Mouse (Mus musculus): ENCODE measurements around the gene Sec14l2. TPM values are rescaled to one million over a fixed set of nuclear protein-coding genes. Genes with fewer than 3 reads are reported as not detected.
"Not testable (repeated sequence)": the region's sequence is repeated elsewhere in the genome, so short reads cannot be mapped to it uniquely, and the experiment has no call there.

Sec14l2 gene
- total RNA-seq, 2 experiments from 2014 or later: 16.4 to 33.8 TPM

DNA sequence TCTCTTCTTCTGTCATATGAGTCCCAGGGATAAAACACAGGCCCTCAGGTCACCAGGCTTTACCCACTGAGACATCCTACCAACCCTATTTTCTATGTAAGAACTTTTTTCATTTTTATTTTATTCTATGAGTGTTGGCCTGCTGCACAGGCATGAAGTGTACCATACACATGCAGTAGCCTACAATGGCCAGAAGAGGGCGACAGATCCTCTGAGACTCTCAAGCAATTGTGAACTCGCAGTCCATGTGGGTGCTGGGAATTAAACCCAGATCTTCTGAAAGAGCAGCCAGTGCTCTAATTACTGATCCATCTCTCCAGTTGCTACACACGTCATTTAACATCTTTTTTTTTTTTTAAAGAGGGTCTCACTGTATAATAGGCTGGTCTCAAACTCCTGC lies 10.2 kb upstream of the Sec14l2 start:
- no peak for DNase-seq

DNA sequence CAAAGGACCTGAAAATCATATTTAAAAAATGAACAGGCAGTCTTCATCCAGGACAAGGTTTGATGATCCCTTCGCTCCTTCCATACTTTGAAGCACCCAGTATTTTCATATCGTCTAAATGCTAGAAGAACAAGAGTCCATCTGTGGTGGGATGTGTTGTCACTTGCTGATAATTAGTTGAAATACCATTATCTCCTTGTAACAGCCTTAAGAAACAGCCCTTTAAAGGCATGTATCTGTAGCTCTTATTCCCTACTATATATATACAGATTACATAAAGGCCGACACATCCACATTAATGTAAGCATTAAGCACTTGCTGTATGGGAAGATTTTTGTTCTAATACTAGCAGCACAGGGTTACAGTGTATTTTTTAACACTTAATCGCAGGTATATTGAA lies 5.2 kb upstream of the Sec14l2 start:
- not testable (repeated sequence) for DNase-seq

GRCm38 (mm10) chr11:4127059-4127458 lies 3.8 kb upstream of the Sec14l2 start:
- DNase-seq: no peak

DNA sequence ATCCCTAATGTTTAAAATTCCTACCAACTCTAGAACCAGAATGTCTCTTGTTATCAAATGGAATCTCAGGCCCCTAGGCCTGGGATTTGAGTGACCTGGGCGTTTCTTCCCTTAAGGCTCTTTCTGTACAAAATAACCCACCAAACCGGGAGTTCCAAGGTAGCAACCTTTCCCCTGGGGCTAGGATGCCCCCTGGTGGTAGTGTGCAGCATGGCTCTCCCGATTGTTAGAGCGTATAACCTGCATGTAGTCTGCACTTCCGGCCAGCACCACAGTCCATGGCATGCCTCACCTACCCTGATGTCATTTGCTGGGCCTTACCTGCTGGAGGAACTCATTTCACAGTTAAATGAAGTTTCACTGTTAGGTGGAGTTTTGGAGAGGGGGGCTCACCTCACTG lies 707 bp upstream of the Sec14l2 start:
- DNase-seq: peak; percentile 67

GRCm38 (mm10) chr11:4122226-4122625 lies 989 bp downstream of the Sec14l2 start:
- no peak for DNase-seq

GRCm38 (mm10) chr11:4121691-4122090 lies 1.5 kb downstream of the Sec14l2 start:
- no peak for DNase-seq

- no peak for DNase-seq
These were observed 3.6 kb downstream of the Sec14l2 start for GRCm38 (mm10) chr11:4119635-4120034.

GRCm38 (mm10) chr11:4118081-4118921 lies 4.9 kb downstream of the Sec14l2 start:
- peak; percentile 76 for DNase-seq

DNA sequence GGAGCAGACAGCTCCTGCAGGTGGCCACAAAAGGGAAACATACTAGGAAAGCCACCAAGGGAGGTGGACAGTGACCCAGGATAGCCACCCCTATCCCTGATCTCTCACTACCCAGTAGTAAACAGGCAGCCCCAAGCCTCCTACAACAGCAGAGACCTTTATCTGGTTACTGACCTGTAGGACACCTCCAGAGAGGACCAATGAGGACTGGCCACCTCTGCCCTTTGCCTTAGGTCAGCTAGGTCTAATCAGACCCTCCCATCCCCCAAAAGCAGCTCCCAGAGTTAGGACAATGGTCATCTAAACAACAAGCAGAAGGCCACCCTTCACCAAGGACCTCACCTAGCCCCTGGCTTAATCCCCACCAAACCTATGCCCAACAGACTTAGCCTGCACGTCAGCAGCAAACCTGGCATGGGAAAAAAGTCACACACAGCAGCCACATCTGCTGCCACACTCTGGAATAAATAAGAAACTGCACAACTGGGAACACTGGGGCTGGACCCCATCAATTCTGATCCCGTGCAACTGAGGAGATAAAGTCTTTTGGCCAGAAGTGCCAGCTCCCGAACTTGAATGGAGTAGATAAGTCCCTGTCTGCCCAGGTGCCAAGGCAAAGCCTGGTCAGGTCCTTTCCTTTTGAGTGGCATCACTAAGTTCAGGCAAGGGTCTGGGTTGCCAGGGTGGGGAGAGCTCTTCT lies 5.7 kb downstream of the Sec14l2 start:
- no peak for DNase-seq

- no peak for DNase-seq
These were observed 6.6 kb downstream of the Sec14l2 start for GRCm38 (mm10) chr11:4116458-4117141.

DNA sequence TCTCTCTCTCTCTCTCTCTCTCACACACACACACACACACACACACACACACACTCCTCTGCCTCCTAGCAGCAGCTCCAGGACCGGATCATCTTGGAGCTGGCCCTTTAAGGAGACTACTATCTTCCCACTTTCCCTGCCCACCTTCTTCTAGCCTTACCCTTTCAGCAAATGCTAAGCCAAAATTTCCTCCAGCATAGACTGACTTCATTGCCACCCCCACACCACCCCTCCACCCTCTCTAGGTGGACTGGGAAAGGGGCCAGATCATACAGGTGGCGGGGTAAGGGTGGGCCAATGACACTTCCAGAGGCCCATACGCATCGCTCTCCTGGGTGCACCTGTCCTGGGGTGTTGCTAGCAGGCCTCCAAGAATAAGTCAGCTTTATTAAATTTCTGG lies 7.8 kb downstream of the Sec14l2 start:
- no peak for DNase-seq

DNA sequence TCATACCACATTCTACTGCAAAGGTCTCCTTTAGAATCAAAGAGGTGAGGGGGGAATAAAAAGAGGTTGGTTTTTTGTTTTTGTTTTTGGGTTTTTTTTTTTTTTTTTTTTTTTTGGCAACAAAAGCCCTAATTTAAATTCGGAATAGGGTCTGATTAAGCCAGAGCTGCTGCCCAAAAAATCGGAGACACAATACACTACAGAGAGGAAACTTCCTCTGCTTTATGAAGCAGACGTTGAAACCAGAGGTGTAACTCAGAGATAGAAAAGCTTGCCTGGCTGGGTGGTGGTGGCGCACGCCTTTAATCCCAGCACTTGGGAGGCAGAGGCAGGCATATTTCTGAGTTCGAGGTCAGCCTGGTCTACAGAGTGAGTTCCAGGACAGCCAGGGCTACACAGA lies 8.7 kb downstream of the Sec14l2 start:
- not testable (repeated sequence) for DNase-seq

- no peak for DNase-seq
These were observed 9.2 kb downstream of the Sec14l2 start for GRCm38 (mm10) chr11:4113970-4114369.

- DNase-seq: peak; percentile 53
These were observed 9.7 kb downstream of the Sec14l2 start for GRCm38 (mm10) chr11:4113496-4113895.

- no peak for DNase-seq
These were observed 10.4 kb downstream of the Sec14l2 start for GRCm38 (mm10) chr11:4112861-4113260.

GRCm38 (mm10) chr11:4112033-4112432 lies 11.2 kb downstream of the Sec14l2 start:
- no peak for DNase-seq

DNA sequence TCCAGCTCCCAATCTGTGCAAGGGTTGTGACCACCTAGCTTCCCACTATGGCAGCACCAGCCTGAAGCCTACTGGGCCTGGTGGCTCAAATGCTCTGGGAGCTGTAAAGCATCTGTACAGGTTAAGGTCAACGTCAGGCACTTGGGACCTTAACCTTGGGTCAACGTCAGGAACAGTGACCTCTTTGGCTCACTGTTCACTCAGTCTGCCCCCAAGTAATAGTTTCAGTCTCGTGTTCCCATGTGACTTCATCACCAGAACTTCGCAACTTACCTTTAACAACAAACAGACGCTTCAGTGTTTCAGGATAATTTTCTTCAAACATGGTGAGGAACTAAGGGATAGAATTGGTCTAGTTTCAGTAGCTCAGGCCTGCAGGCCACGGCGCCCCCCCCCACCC lies 14.5 kb downstream of the Sec14l2 start:
- no peak for DNase-seq

GRCm38 (mm10) chr11:4107901-4108300 lies 15.3 kb downstream of the Sec14l2 start:
- DNase-seq: not testable (repeated sequence)

DNA sequence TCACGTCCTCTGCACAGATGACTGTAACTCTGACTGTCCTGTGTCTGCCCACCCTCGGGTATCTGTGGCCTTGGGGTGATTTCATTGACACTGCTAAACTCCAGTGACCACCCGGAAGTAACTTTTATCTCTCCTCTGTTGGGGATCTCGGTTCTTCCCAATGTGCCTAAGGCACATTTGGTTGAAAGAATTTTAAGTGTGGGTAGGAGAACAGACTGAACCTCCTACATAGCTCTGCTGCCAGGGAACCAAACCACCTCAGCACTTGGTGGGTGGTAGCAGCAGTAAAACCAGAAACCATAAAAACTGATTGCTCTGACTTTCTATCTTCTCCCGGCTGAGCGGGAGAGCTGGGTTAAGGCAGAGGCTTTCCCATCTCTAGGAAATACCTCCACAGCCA lies 17.8 kb downstream of the Sec14l2 start:
- no peak for DNase-seq

DNA sequence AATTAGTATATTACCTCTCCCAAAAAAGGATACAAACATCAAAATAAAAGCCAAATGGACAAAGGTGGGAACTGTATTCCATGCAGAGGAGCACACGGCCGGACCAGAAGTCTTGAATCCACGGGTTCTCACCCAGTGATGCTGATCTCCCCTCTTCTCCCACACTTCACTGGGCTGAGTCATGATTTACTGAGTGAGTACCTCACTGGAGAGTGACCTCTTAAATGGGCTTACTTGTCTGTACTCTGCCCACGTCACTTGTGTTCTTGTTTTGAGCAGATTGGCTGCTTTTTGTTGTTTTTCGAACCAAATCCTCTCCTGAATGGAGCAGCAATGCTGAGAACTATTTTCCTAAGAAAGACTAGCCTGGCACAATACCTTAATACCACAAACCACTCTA lies 18.2 kb downstream of the Sec14l2 start:
- no peak for DNase-seq

- no peak for DNase-seq
These were observed 19.7 kb downstream of the Sec14l2 start for GRCm38 (mm10) chr11:4103522-4103921.

GRCm38 (mm10) chr11:4101851-4102250 lies 21.4 kb downstream of the Sec14l2 start:
- DNase-seq: peak; percentile 11

DNA sequence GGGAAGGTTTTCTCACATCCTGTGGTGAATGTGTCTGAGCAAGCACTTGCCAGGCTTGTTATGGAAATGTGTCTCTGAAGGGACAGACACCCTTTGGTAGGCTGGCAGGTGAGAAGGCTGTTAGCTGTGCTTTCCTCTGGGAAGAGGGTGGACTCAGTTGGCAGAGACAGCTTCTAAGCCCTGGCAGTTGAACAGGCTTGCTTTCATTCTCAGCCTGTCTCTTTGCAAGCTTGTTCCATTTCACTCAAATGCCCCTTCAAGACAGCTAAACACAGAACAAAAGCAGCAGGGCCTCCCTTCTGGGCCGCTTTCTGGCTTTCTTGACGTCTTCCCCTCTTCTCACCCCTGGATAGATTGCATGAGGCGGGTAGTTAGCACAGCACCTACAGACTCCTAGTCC lies 23.8 kb downstream of the Sec14l2 start:
- no peak for DNase-seq

Data from adrenal gland, postnatal 10 days (tissue).